Mouse (Mus musculus) bone marrow, adult 2 months (tissue): Measurements from ENCODE around the gene Tmtc4.

Experiments used
- CTCF ChIP-seq: fragments of 200-500 bp; IDR thresholded peaks from 2 replicates; pipeline ENCODE4 v1.5.1; 2011; ENCODE audit warnings: low read length, control low read depth; ENCODE audit not compliant: control insufficient read depth, insufficient read depth
- POLR2A ChIP-seq: fragments of 200-500 bp; IDR thresholded peaks from 2 replicates; pipeline ENCODE4 v1.6.1; 2011; ENCODE audit warnings: low read depth, mild to moderate bottlenecking, control low read depth, low read length, borderline replicate concordance; ENCODE audit not compliant: control insufficient read depth

GRCm38 (mm10) chr14:122880291-122880690 lies 103.5 kb downstream of the Tmtc4 start:
- TF ChIP-seq CTCF = no peak
- no peak for TF ChIP-seq POLR2A
